Mouse (Mus musculus): Measurements from ENCODE around the gene Sertad2.

DNA sequence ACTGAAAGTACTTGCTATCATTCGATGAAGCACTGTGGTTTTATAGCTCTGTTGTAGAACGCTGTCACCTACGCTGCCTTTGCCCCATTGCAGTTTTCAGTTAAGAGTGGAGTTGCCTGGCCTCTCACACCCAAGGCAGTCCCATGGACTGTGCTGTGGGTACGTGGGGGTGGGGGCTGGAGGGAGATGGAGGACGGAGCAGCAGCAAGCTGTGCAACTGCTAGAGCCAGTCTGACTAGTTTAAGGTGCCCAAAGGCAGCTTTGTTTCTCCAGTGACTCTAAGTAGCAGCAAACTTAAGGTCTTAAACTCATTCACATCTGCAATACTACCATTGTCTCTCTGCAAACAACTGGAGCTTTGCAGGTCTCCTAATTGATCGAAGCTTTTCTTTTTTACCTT, 92.6 kb downstream of the Sertad2 start:
- TF ChIP-seq POLR2A (IDR thresholded peaks at IDR 0.05; ENCODE audit: extremely low read depth, insufficient read depth, low read length) (no peak), CTCF (IDR thresholded peaks at IDR 0.05; ENCODE audit: extremely low read depth, insufficient read depth, low read length) (no peak)
